Mouse (Mus musculus) E14TG2a.4 (cell line): ENCODE measurements at regions not wholly inside any gene's neighbourhood (a gene's known extent, or its start where the extent isn't known, plus 50 kb on each side); places are given as distances from the start of the nearest gene placed in this dataset.

Source experiments
- H3K27me3 ChIP-seq: 2 replicates; pipeline ENCODE4 v1.6.1; 2014; ENCODE audit warnings: low read length, control low read depth; ENCODE audit not compliant: insufficient read depth
- H3K36me3 ChIP-seq: 2 replicates; pipeline ENCODE4 v1.6.1; 2014; ENCODE audit warnings: low read length, control low read depth; ENCODE audit not compliant: insufficient read depth
- H3K4me1 ChIP-seq: replicated peaks from 2 replicates; pipeline ENCODE4 v1.6.1; 2014; ENCODE audit warnings: low read depth, low read length, control low read depth
- H3K4me3 ChIP-seq: replicated peaks from 2 replicates; pipeline ENCODE4 v1.5.1; 2014; ENCODE audit warnings: mild to moderate bottlenecking, low read length
- H3K9me3 ChIP-seq: 2 replicates; pipeline ENCODE4 v1.6.1; 2014; ENCODE audit warnings: low read length, control low read depth
- CTCF ChIP-seq: conservative IDR thresholded peaks from 2 replicates; pipeline ENCODE4 v1.5.1; 2014; ENCODE audit warnings: low read length
- NANOG ChIP-seq: IDR thresholded peaks from 2 replicates; pipeline ENCODE4 v1.6.1; 2014; ENCODE audit warnings: borderline replicate concordance, low read length, mixed read lengths
- POU5F1 ChIP-seq: IDR thresholded peaks from 2 replicates; pipeline ENCODE4 v1.6.1; 2014; ENCODE audit warnings: low read length, borderline replicate concordance

DNA sequence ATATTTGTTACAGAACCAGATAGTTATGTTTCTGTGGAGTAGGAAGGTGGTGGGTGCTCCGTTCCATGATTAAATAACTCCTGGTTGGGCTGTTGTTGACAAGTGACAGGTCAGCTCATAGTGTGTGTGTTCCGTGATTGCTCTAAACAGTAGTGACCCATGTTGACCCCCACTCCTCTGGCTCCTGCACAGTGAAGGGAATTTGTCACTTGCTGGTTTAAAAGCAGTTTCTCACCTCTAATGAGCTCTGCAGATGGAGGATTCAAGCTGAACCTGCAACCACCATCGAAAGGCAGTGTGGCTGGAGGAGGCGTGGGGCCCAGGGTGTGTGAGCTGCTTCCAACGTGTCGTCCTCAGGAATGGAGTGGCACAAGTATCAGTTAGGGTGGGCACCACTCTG, 482.6 kb upstream of the Cdh4 start:
- Histone ChIP-seq H3K4me3 (no peak overlapping the region), H3K4me1 (peaks cover 8% of the 10 kb centered on the region; the same call in 1 of the 2 replicates), H3K36me3 (no peaks in the 10 kb centered on the region), H3K9me3 (no peaks in the 10 kb centered on the region), H3K27me3 (no peaks in the 10 kb centered on the region)
- no peak for TF ChIP-seq CTCF

GRCm38 (mm10) chr2:178967584-178968365, 474.5 kb upstream of the Cdh4 start:
- peaks cover 11% of the 10 kb centered on the region; the same call in 1 of the 2 replicates for H3K4me1 ChIP-seq
- H3K36me3 ChIP-seq, result no peaks in the 10 kb centered on the region
- no peaks in the 10 kb centered on the region for H3K27me3 ChIP-seq
- H3K9me3 ChIP-seq, result no peaks in the 10 kb centered on the region
- no peak overlapping the region for H3K4me3 ChIP-seq
- TF ChIP-seq POU5F1, result no peak
- TF ChIP-seq NANOG, result no peak
- no peak for TF ChIP-seq CTCF

DNA sequence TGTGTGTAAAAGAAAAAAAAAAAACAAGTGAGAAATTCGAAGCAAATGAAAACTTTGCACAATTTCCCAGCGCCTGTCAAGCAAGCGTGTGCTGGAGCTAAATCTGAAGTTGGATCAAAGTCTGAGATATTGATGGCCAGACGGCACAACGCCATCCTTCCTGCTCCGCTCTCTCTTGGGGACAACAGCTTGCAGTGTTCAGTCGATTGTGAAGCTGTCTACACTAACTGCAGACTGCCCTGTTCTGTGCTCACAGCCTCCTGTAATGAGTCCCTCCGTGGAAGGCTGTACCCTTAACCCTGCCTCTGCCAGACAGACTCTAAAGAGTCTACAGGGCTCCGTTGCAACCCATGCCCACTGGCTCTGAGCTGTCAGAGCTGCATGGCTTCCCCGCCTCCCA, 472.5 kb upstream of the Cdh4 start:
- Histone ChIP-seq H3K9me3 (no peaks in the 10 kb centered on the region), H3K27me3 (no peaks in the 10 kb centered on the region), H3K4me3 (no peak overlapping the region), H3K36me3 (no peaks in the 10 kb centered on the region), H3K4me1 (0 out of 2 replicates have a peak, but pooled peaks cover 3% of the 10 kb centered on the region)
- TF ChIP-seq NANOG (no peak), CTCF (no peak), POU5F1 (no peak)

- no peak for TF ChIP-seq POU5F1
- no peak for TF ChIP-seq NANOG
- TF ChIP-seq CTCF, result no peak
- H3K9me3 ChIP-seq, result no peaks in the 10 kb centered on the region
- H3K4me3 ChIP-seq, result no peak overlapping the region
- no peaks in the 10 kb centered on the region for H3K36me3 ChIP-seq
- H3K27me3 ChIP-seq, result no peaks in the 10 kb centered on the region
- H3K4me1 ChIP-seq, result no peaks in the 10 kb centered on the region
Observed at GRCm38 (mm10) chr2:178975366-178975765, 466.9 kb upstream of the Cdh4 start.

- no peak for TF ChIP-seq POU5F1
- TF ChIP-seq CTCF, result no peak
- no peak for TF ChIP-seq NANOG
- no peaks in the 10 kb centered on the region for H3K27me3 ChIP-seq
- H3K4me3 ChIP-seq, result no peak overlapping the region
- no peaks in the 10 kb centered on the region for H3K9me3 ChIP-seq
- H3K36me3 ChIP-seq, result no peaks in the 10 kb centered on the region
- no peaks in the 10 kb centered on the region for H3K4me1 ChIP-seq
Observed at GRCm38 (mm10) chr2:178976046-178976445, 466.2 kb upstream of the Cdh4 start.

DNA sequence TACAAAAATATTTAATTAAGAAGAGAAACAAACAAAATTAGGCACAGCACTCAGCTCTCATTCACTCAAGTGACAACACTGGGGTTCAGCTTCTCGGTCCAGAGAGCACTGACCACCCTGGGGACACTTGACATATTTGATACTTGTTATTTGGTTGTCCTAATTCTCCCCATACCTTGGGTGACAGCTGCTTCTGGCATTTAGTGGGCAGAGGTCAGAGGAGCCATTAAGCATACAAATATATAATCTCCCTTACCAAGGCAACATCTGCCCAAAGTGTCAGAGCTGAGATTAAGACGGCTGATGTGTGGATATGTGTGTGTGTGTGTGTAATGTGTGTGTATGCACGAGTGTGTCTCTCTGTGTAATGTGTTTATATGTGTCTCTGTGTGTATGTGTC, 465.7 kb upstream of the Cdh4 start:
- Histone ChIP-seq H3K4me1 (no peaks in the 10 kb centered on the region), H3K27me3 (no peaks in the 10 kb centered on the region), H3K4me3 (no peak overlapping the region), H3K9me3 (no peaks in the 10 kb centered on the region), H3K36me3 (no peaks in the 10 kb centered on the region)
- TF ChIP-seq POU5F1, result no peak
- TF ChIP-seq CTCF, result no peak
- no peak for TF ChIP-seq NANOG

- Histone ChIP-seq H3K36me3 (no peaks in the 10 kb centered on the region), H3K4me1 (0 out of 2 replicates have a peak, but pooled peaks cover 6% of the 10 kb centered on the region), H3K27me3 (no peaks in the 10 kb centered on the region), H3K9me3 (no peaks in the 10 kb centered on the region), H3K4me3 (no peak overlapping the region)
- TF ChIP-seq POU5F1, result no peak
- TF ChIP-seq NANOG, result no peak
- no peak for TF ChIP-seq CTCF
Observed at GRCm38 (mm10) chr2:178979451-178979850, 462.8 kb upstream of the Cdh4 start.

- 0 out of 2 replicates have a peak, but pooled peaks cover 6% of the 10 kb centered on the region for H3K4me1 ChIP-seq
- no peak overlapping the region for H3K4me3 ChIP-seq
- TF ChIP-seq POU5F1, result no peak
- no peak for TF ChIP-seq CTCF
- no peak for TF ChIP-seq NANOG
- no peaks in the 10 kb centered on the region for H3K9me3 ChIP-seq
- H3K36me3 ChIP-seq, result no peaks in the 10 kb centered on the region
- H3K27me3 ChIP-seq, result no peaks in the 10 kb centered on the region
Observed at GRCm38 (mm10) chr2:178981736-178982502, 460.3 kb upstream of the Cdh4 start.

- no peaks in the 10 kb centered on the region for H3K36me3 ChIP-seq
- H3K4me1 ChIP-seq, result 0 out of 2 replicates have a peak, but pooled peaks cover 6% of the 10 kb centered on the region
- no peak overlapping the region for H3K4me3 ChIP-seq
- H3K9me3 ChIP-seq, result no peaks in the 10 kb centered on the region
- TF ChIP-seq NANOG, result no peak
- no peaks in the 10 kb centered on the region for H3K27me3 ChIP-seq
Observed at GRCm38 (mm10) chr2:178983801-178984200, 458.4 kb upstream of the Cdh4 start.
